Mouse (Mus musculus) lung, postnatal 4 days (tissue): Measurements from ENCODE around the gene Gpr61.

ENCODE experiments used
- DNase-seq, 2 experiments: peaks; one replicate each; pipeline ENCODE4 v3.0.0; 2021

Gpr61 gene

DNA sequence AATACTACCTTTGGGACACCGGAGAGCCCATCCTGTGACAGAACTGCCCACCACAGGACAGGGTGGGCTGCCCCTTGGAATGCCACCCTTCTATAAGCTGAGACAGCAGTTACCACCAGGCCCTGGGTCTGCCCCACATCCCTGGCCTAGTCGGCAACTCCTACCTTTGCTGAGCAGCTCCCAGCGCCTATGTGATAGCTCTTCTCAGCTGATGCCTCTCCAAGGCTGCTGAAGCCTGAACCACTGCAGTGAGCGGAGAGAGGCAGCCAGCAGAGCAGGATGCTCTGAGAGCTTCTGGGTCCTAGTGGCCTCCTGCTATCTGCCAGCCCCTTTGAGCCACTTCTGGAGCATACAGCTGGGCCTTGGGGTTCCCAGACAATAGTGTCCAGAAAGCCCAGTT is at the start of gene Gpr61:
Gene Gpr61 (minus strand): TSS at position 227 of the 400 bp plus-strand sequence.
- DNase-seq = no peak

GRCm38 (mm10) chr3:108204470-108204869 is 49.8 kb upstream of the Gpr61 start:
- DNase-seq = no peak

DNA sequence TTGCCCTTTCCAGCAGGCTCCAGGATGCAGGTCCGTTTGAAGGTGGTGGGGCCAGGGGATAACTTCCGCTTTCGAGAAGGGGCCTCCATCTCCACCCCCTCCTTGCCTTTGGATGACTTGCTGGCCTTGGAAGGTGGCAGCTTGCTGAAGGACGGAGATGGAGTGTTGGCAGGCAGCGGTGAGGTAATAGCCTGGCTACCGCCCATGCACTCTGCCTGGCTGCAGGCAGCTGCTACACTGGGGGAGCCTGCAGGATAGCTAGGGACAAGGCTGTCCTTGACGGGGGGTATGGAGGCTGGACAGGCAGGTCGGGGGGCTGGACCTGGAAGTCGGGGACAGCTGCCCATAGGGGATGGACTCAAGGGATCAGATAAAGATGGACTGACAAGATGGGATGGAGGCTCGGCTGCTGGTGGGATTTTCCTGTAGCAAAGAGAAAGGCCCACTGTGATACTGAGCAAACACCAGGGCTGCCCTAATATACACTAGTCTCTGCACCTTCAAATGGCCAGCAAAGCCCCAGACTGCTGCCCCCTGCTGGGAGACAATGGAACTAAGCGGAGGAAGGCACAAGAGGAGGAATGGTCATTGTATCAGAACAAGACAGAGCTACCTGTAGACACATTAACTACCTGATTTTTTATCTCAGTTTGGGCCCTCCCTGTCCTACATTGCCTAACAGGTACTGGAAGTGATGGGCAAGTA is 49.1 kb upstream of the Gpr61 start:
- DNase-seq = peak; percentile 74 to 87

DNA sequence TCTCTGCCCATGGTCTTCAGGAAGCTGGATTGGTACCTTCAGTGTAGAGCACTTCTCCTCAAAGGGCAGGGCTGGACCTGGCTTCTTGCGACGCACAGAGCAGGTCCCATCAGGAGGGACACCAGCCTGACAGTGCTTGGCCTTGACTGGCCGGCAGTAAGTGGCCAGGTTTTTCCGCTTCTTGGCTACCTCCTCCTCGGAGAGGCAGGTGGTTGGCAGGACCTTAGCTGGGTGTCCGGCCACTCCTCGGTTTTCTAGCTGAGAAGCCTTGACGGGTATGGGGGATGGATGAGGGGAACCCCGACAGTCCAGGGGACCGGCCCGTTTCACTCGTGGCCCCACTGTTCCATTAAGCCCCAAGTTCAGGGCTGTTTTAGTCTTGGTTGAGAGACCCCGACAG is 48.5 kb upstream of the Gpr61 start:
- DNase-seq = no peak

- DNase-seq = no peak
Measured at GRCm38 (mm10) chr3:108202506-108202905, 47.8 kb upstream of the Gpr61 start.

DNA sequence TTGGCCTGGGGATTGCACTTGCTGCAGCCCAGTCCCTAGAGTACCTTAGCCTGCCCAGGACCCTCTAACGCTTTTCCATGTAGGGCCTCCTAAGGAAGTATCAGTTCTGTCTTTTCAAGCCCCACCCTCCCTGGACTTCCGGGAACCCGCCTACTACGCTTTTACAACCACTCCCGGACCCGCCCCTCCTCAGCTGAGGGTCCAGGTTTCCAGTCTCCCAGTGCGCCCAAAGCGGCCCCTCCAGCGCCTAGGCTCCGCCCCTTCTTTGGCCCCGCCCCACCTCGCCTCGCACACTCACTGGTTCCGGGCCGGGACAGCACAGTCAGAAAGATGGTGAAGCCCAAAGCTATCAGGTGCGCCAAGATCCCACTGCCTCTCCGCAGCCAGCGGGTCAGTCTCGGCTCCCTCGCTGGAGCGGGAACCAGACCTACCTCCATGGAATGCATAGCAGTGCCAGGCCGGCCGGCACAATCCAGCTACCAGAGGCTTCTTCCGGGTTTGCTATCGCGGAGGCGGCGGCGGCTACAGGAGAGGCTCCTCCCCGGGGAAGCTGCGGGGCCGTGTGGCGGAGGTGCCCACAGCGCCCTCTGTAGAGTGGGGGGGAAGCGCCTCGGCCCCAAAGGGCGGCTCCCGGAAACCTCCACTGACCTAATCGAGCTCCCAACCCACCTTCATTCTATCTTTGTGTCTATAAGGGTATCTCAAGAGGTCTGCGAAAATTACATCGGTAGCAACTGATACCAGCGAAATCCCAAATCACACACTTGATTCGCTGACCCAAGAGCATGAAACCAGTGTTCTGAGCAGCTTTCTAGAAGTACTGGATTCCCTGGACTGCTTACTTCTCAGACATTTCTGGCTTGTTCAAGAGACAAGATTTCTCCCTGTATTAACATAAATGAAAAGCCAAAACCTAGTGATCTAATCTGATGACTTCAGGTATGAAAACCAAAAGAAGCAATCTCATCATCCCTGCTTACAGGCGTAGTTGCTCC is 45.9 kb upstream of the Gpr61 start, which contains the start of gene Cyb561d1:
Gene Cyb561d1 (minus strand): TSS at position 884 of the 995 bp plus-strand sequence.
- peak; percentile 97 for DNase-seq

DNA sequence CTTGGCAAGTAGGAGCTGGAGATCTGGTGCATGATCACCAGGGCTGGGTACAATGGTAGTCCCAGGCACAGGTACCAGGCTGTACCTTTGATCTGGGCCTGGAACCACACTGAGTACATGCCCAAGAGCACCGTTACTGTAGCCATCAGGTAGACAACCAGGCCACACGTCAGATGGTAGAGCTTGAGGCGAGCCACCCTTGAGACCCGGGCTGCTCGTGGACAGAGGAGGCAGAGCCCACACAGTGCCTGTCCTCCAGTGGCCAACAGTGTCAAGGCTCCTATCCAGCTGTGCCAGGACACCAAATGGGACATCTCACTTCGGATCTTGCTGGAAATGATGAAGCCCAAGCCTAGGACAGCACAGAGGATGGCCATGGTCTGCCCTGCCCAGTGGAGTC is 44.5 kb upstream of the Gpr61 start:
- no peak for DNase-seq

- DNase-seq = peak; percentile 61 to 77
Measured at GRCm38 (mm10) chr3:108197066-108197497, 42.4 kb upstream of the Gpr61 start.

- no peak for DNase-seq
Measured at GRCm38 (mm10) chr3:108195941-108196590, 41.4 kb upstream of the Gpr61 start.

DNA sequence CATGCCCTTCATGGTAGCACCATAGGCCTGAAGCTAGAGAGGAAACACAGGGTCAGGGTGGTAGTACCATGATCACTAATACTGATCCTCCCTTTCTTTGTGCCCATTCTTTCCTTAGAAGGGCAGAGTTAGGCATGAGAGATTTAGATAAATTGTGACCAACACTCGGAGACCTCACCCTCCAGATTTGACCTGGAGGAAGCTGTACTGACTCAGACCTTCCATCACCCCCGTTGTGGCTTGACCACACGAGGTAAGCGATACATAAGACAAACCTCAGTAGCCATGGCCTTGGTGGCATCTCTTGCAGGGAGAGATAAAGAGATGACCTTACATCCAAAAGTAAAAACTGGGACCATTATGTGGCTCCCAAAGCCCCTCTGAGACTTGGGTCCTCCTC is 40.6 kb upstream of the Gpr61 start:
- DNase-seq = no peak

GRCm38 (mm10) chr3:108193686-108194085 is 39.0 kb upstream of the Gpr61 start:
- no peak for DNase-seq

DNA sequence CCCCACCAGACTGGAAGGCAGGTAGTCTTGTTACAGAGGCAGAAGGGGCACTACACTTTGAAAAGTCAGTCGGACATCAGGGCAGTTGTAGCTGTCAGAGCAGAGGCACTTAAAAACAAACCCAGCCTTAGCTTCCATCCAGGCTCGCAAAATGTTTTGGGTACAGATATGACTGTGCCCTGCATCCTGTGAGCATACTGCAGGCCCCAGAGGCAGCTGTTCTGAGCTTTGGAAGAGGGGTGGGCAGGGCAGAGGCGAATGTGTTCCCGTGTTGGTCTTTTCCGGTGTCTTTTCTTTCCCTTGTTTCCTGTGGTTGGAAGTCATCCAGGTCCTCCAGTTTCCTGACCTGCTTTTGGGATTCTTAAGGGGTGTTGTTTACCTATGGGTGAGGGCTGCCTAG is 35.2 kb upstream of the Gpr61 start:
- no peak for DNase-seq

- DNase-seq = no peak
Measured at GRCm38 (mm10) chr3:108188716-108189490, 34.2 kb upstream of the Gpr61 start.

GRCm38 (mm10) chr3:108187111-108187795 is 32.6 kb upstream of the Gpr61 start:
- no peak for DNase-seq

- DNase-seq = peak; percentile 49 to 78
Measured at GRCm38 (mm10) chr3:108186098-108187047, 31.7 kb upstream of the Gpr61 start, which contains the start of gene Amigo1. TSS of gene Amigo1 (plus strand) at chr3:108186335.

GRCm38 (mm10) chr3:108185460-108186097 is 30.9 kb upstream of the Gpr61 start:
- no peak for DNase-seq

- DNase-seq = peak in 1 of 2 experiments; percentile 59
Measured at GRCm38 (mm10) chr3:108184742-108185141, 30.1 kb upstream of the Gpr61 start.

- DNase-seq = no peak
Measured at GRCm38 (mm10) chr3:108180514-108180913, 25.8 kb upstream of the Gpr61 start.
